Mouse (Mus musculus): ENCODE data around the gene Wwp2. TPM values are rescaled to one million over a fixed set of nuclear protein-coding genes. Genes with fewer than 3 reads are reported as not detected.
A peak's percentile ranks its signal among the peaks of the same experiment; 100 is the strongest.

Gene Wwp2
- polyA plus RNA-seq, 1 experiment from 2014 or later: 39.4 TPM

DNA sequence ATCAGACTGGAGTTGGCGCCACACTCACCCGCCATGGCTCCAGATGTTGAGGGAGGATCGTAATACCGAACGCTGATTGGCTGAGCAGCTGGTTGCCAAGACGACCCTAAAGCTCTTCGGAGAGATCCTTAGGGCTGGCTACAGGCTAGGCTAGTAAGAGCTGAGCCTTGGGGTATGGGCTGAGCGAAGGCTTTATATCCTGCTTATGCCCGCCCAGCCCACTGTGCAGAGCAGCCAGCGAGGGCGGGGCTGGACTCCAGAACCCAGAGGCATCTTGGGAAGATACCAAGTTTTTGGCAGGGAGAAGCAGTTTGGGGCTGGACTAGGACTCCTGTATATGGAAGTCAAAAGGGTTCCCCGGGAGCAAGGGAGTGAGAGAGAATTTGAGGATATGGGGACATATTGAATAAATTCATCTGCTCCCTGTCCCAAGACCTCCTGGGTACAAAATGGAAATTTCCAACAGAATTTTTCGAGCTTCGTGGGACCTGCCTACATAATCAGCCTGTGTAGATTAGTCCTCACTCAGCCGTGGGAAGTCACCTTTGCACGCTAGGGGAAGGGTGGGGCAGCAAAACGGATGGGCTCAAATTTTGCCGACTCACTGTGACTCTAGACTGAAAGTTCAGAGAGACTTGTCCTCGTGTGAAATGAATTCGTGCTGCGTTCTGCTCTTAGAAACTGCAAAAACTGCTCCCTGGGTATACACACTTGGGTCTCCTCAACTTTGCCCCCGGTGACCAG, 33.0 kb upstream of the Wwp2 start, which contains the start of gene Nqo1:
Gene Nqo1, minus strand, starts transcription at position 169 of the 744 bp plus-strand sequence.
- peak within 1 kb of the TSS; percentile 63 for H3K4me2 ChIP-seq (replicated peaks)
- H3K36me3 ChIP-seq: no peaks in the 10 kb centered on the region
- ATAC-seq (replicated peaks): peak; percentile 97
- peaks cover 19% of the 10 kb centered on the region for H3K4me1 ChIP-seq
- no peaks in the 10 kb centered on the region for H3K9me3 ChIP-seq
- H3K9ac ChIP-seq (replicated peaks): peak within 1 kb of the TSS; percentile 32
- H3K27me3 ChIP-seq: no peaks in the 10 kb centered on the region
- H3K27ac ChIP-seq (replicated peaks): no peak within 1 kb of the TSS; the same call in 1 of the 2 replicates
- WGBS: 13% methylated on average over 22 of the region's 22 CpGs
- peak within 1 kb of the TSS; percentile 38 for H3K4me3 ChIP-seq

GRCm38 (mm10) chr8:107404057-107404456, 32.1 kb upstream of the Wwp2 start:
- no peak for ATAC-seq (replicated peaks)
- Histone ChIP-seq H3K27me3 (no peaks in the 10 kb centered on the region), H3K27ac (replicated peaks) (no peak overlapping the region), H3K4me2 (replicated peaks) (no peak overlapping the region), H3K4me3 (no peak overlapping the region), H3K36me3 (peaks cover 3% of the 10 kb centered on the region; the same call in 1 of the 2 replicates), H3K9me3 (no peaks in the 10 kb centered on the region), H3K4me1 (peaks cover 19% of the 10 kb centered on the region), H3K9ac (replicated peaks) (no peak overlapping the region)
- 84% methylated on average over 4 of the region's 4 CpGs for whole genome bisulfite sequencing

DNA sequence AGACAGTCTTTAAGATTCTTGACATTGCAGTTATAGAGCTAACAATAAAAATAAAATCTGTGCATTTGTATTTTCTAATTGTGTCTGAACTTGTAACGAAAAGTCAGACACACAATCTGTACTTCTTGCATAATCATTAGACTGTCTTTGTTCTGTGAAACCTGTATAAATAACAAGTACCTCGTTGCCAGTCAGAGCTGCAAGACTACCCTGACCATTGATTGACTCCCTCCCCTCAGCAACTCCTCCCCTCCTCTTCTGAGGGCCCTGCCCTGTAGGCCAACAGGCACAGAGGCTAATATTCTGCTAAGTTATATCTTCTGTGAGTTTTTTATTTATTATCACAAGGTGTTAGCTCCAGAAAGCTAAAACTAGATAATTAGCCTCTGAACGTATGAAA, 30.2 kb upstream of the Wwp2 start:
- no peak overlapping the region for H3K27ac ChIP-seq (replicated peaks)
- no peaks in the 10 kb centered on the region for H3K27me3 ChIP-seq
- no peak overlapping the region for H3K4me3 ChIP-seq
- H3K4me2 ChIP-seq (replicated peaks): no peak overlapping the region
- no peaks in the 10 kb centered on the region for H3K9me3 ChIP-seq
- H3K9ac ChIP-seq (replicated peaks): no peak overlapping the region
- no peak for ATAC-seq (replicated peaks)
- peaks cover 20% of the 10 kb centered on the region for H3K36me3 ChIP-seq
- H3K4me1 ChIP-seq: peaks cover 12% of the 10 kb centered on the region
- WGBS: 63% methylated on average over 3 of the region's 3 CpGs

DNA sequence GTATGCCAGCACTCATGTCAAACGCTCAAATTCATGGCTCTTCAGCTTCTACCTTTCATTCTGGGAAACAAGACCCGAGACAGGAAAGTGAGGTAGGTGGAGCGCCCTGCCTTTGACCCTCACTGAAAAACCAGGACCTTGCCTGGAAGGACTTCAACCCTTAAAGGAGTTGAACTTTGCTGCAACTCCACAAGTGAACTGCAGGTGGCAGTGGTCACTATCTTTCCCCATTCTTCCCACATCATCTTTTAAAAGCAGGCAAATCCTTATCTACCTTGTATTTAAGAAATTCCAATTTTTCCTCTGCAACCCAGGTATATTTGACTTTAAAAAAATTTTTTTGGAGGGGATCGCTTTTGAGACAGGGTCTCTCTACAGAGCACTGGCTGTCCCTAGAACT, 24.8 kb upstream of the Wwp2 start:
- no peak for ATAC-seq (replicated peaks)
- Histone ChIP-seq H3K9me3 (no peaks in the 10 kb centered on the region), H3K4me2 (replicated peaks) (no peak overlapping the region), H3K36me3 (peaks cover 73% of the 10 kb centered on the region), H3K9ac (replicated peaks) (no peak overlapping the region), H3K4me1 (no peaks in the 10 kb centered on the region), H3K4me3 (no peak overlapping the region), H3K27me3 (no peaks in the 10 kb centered on the region), H3K27ac (replicated peaks) (no peak overlapping the region)
- WGBS: 76% methylated on average over 4 of the region's 4 CpGs

- 88% methylated on average over 8 of the region's 8 CpGs for WGBS
- Histone ChIP-seq H3K27ac (replicated peaks) (no peak overlapping the region), H3K4me2 (replicated peaks) (no peak overlapping the region), H3K36me3 (peaks cover 83% of the 10 kb centered on the region), H3K27me3 (no peaks in the 10 kb centered on the region), H3K9ac (replicated peaks) (no peak overlapping the region), H3K4me1 (no peaks in the 10 kb centered on the region), H3K9me3 (no peaks in the 10 kb centered on the region), H3K4me3 (no peak overlapping the region)
- no peak for ATAC-seq (replicated peaks)
Observed at GRCm38 (mm10) chr8:107412552-107412951, 23.6 kb upstream of the Wwp2 start.

DNA sequence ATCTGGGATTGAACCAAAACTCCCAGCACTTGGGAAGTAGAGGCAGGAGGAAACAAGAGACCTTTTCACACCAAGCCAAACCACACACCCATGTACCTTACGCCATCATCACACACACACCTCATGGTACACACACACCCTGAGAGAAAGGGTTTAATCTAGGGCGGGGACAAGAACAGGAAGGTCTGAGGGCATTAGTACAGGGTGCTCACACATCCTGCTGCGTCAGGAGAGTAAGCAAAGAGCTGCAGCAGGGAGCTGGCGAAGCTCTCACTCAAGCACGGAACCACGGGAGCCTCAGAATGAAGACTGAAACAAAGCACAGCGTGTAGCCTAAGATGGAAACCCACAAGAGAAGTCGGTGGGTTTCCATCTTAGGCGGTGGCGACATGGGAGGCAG, 22.3 kb upstream of the Wwp2 start:
- Histone ChIP-seq H3K9ac (replicated peaks) (no peak overlapping the region), H3K9me3 (no peaks in the 10 kb centered on the region), H3K4me1 (no peaks in the 10 kb centered on the region), H3K36me3 (peaks cover 95% of the 10 kb centered on the region), H3K4me2 (replicated peaks) (no peak overlapping the region), H3K27me3 (no peaks in the 10 kb centered on the region), H3K4me3 (no peak overlapping the region), H3K27ac (replicated peaks) (no peak overlapping the region)
- WGBS: 94% methylated on average over 10 of the region's 10 CpGs
- ATAC-seq (replicated peaks): no peak

DNA sequence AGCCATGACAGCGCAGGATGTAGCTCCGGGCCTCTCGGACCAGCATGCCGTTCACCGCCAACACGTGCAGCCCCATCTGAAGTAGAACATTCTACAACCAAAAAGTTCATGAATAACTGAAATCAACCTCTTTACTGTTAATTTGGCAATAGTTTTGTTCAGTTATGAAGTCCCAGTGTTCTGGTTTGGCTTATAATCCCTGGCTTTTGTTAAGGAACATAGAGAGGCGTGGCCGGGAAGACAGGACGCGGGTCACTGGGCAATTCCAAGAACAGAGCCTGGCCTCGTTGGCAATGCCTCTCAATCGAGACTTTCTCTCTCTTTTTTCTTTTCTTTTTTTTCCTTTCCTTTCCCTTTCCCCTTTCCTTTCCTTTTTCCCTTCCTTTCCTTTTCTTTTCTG, 19.2 kb upstream of the Wwp2 start:
- H3K4me1 ChIP-seq: no peaks in the 10 kb centered on the region; the same call in 1 of the 2 replicates
- H3K4me3 ChIP-seq: no peak overlapping the region
- H3K9me3 ChIP-seq: no peaks in the 10 kb centered on the region
- no peak for ATAC-seq (replicated peaks)
- H3K27me3 ChIP-seq: no peaks in the 10 kb centered on the region
- no peak overlapping the region for H3K4me2 ChIP-seq (replicated peaks)
- H3K27ac ChIP-seq (replicated peaks): no peak overlapping the region
- no peak overlapping the region for H3K9ac ChIP-seq (replicated peaks)
- H3K36me3 ChIP-seq: peaks cover 91% of the 10 kb centered on the region
- WGBS: 86% methylated on average over 12 of the region's 12 CpGs

- H3K36me3 ChIP-seq: peaks cover 25% of the 10 kb centered on the region
- peaks cover 21% of the 10 kb centered on the region for H3K4me1 ChIP-seq
- 36% methylated on average over 9 of the region's 9 CpGs for WGBS
- no peaks in the 10 kb centered on the region for H3K9me3 ChIP-seq
- peak overlapping the region; percentile 58 for H3K27ac ChIP-seq (replicated peaks)
- H3K4me3 ChIP-seq: peak overlapping the region; percentile 63
- H3K9ac ChIP-seq (replicated peaks): peak overlapping the region; percentile 73
- ATAC-seq (replicated peaks): peak; percentile 9; the same call in 1 of the 2 replicates
- H3K4me2 ChIP-seq (replicated peaks): peak overlapping the region; percentile 57
- H3K27me3 ChIP-seq: no peaks in the 10 kb centered on the region
Observed at GRCm38 (mm10) chr8:107424176-107424575, 12.0 kb upstream of the Wwp2 start.

- peak within 1 kb of the TSS; percentile 63 for H3K4me3 ChIP-seq
- peaks cover 20% of the 10 kb centered on the region for H3K36me3 ChIP-seq
- ATAC-seq (replicated peaks): peak; percentile 100
- under 1% methylated on average over 50 of the region's 50 CpGs for WGBS
- H3K4me1 ChIP-seq: peaks cover 21% of the 10 kb centered on the region
- peak within 1 kb of the TSS; percentile 73 for H3K9ac ChIP-seq (replicated peaks)
- H3K27ac ChIP-seq (replicated peaks): peak within 1 kb of the TSS; percentile 58
- no peaks in the 10 kb centered on the region for H3K9me3 ChIP-seq
- peak within 1 kb of the TSS; percentile 57 for H3K4me2 ChIP-seq (replicated peaks)
- no peaks in the 10 kb centered on the region for H3K27me3 ChIP-seq
Observed at GRCm38 (mm10) chr8:107424597-107425229, 11.5 kb upstream of the Wwp2 start, which contains the start of gene Nob1. Gene Nob1 (minus strand): TSS chr8:107425051.

DNA sequence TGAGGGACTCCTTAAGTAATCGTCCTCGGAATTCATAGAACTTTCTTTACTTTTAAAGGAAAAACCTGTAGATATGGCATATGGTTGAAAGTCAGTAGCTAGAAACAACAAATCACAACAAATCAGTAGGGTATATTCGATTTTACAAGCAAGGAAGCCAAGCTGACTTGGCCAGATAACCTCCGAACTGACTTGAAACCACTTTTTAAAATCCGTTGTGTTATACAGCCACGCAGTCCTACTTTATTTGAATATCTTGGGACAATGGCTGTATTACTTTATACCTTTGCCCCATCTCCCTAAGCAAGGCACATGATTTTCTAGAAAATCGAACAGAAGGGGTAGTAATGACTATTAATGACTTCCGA, 11.0 kb upstream of the Wwp2 start:
- H3K4me3 ChIP-seq: peak overlapping the region; percentile 63; the same call in 1 of the 2 replicates
- H3K36me3 ChIP-seq: peaks cover 15% of the 10 kb centered on the region
- H3K27me3 ChIP-seq: no peaks in the 10 kb centered on the region
- no peak overlapping the region for H3K9ac ChIP-seq (replicated peaks)
- peak overlapping the region; percentile 57; the same call in 1 of the 2 replicates for H3K4me2 ChIP-seq (replicated peaks)
- peaks cover 21% of the 10 kb centered on the region for H3K4me1 ChIP-seq
- ATAC-seq (replicated peaks): 0 out of 2 replicates have a peak, but pooled peaks have one; percentile 4
- WGBS: 49% methylated on average over 8 of the region's 8 CpGs
- no peaks in the 10 kb centered on the region for H3K9me3 ChIP-seq
- no peak overlapping the region for H3K27ac ChIP-seq (replicated peaks)

DNA sequence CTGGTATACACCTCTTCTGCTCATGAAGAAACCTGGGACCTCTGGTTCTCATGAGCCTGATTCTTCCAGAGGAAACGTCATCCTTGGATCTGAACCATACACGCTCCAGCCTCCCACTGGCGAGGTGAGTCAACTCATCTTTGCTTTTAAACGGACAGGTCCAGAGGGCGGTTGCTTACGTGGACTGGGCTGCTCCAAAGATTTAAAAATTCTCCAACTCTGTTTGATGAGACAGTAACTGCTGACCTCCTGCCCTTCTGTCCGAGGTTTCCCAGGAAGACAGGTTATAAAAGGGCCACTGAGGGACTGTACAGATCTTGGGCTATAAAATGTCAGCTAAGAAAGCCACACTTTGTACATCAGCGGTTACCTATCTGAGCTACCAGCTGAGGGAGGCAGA, 5.3 kb upstream of the Wwp2 start:
- Histone ChIP-seq H3K4me1 (peaks cover 3% of the 10 kb centered on the region), H3K4me3 (no peak overlapping the region), H3K9me3 (no peaks in the 10 kb centered on the region), H3K4me2 (replicated peaks) (no peak overlapping the region), H3K9ac (replicated peaks) (no peak overlapping the region), H3K36me3 (no peaks in the 10 kb centered on the region), H3K27ac (replicated peaks) (no peak overlapping the region), H3K27me3 (no peaks in the 10 kb centered on the region)
- ATAC-seq (replicated peaks): no peak
- WGBS: 83% methylated on average over 8 of the region's 8 CpGs

GRCm38 (mm10) chr8:107435421-107435961, 674 bp upstream of the Wwp2 start:
- WGBS: 32% methylated on average over 11 of the region's 11 CpGs
- no peak for ATAC-seq (replicated peaks)
- H3K27me3 ChIP-seq: no peaks in the 10 kb centered on the region
- H3K4me1 ChIP-seq: peaks cover 12% of the 10 kb centered on the region
- H3K36me3 ChIP-seq: no peaks in the 10 kb centered on the region
- H3K9me3 ChIP-seq: no peaks in the 10 kb centered on the region
- H3K9ac ChIP-seq (replicated peaks): peak overlapping the region; percentile 90
- H3K4me2 ChIP-seq (replicated peaks): peak overlapping the region; percentile 59
- peak overlapping the region; percentile 77; the same call in 1 of the 2 replicates for H3K27ac ChIP-seq (replicated peaks)
- peak overlapping the region; percentile 90 for H3K4me3 ChIP-seq
